Mouse (Mus musculus) MEL (cell line): Measurements from ENCODE around the gene Tnip2. TPM values are rescaled to one million over a fixed set of nuclear protein-coding genes. Genes with fewer than 3 reads are reported as not detected.

Experiments used
- DNase-seq: peaks from one replicate; pipeline ENCODE4 v3.0.0; 2011; ENCODE audit warnings: low read depth, low spot score
- H3K27ac ChIP-seq: 2 replicates; pipeline ENCODE4 v1.5.1; 2012; ENCODE audit warnings: low read depth, mild to moderate bottlenecking, control low read depth, low read length, moderate library complexity; ENCODE audit not compliant: control insufficient read depth
- H3K27me3 ChIP-seq, 2 experiments: fragments of 150-350 bp in 1 of 2; sonication (generic) in 1 of 2; 2 replicates each; pipeline ENCODE4 v1.6.1; 2012; ENCODE audit warnings: low read length in 2 of 2, mild to moderate bottlenecking in 2 of 2, improper control_type of control experiment in 1 of 2, moderate library complexity in 1 of 2; ENCODE audit not compliant: insufficient read depth in 2 of 2, control insufficient read depth in 1 of 2
- H3K36me3 ChIP-seq, 2 experiments: 2 replicates each; pipeline ENCODE4 v1.6.1; 2012 to 2014; ENCODE audit warnings: low read length in 2 of 2, improper control_type of control experiment in 1 of 2, inconsistent platforms in 1 of 2, mild to moderate bottlenecking in 1 of 2; ENCODE audit not compliant: insufficient read depth in 2 of 2, control insufficient read depth in 1 of 2
- H3K4me1 ChIP-seq, 2 experiments: fragments of 150-350 bp in 1 of 2; sonication (generic) in 1 of 2; 2 replicates each; pipeline ENCODE4 v1.6.1; 2012; ENCODE audit warnings: low read length in 2 of 2, improper control_type of control experiment in 1 of 2, mild to moderate bottlenecking in 1 of 2; ENCODE audit not compliant: insufficient read depth in 2 of 2, control insufficient read depth in 1 of 2
- H3K4me3 ChIP-seq, 2 experiments: fragments of 150-350 bp in 1 of 2; sonication (generic) in 1 of 2; 2 replicates each; pipeline ENCODE4 v1.5.1; 2012; ENCODE audit warnings: low read depth in 2 of 2, low read length in 2 of 2, mild to moderate bottlenecking in 2 of 2, moderate library complexity in 2 of 2, control low read depth in 1 of 2, improper control_type of control experiment in 1 of 2; ENCODE audit not compliant: control insufficient read depth in 1 of 2, insufficient read depth in 1 of 2
- H3K79me2 ChIP-seq: 2 replicates; pipeline ENCODE4 v1.6.1; 2012; ENCODE audit warnings: mild to moderate bottlenecking, low read length, moderate library complexity; ENCODE audit not compliant: control insufficient read depth, poor library complexity, insufficient read depth
- H3K9ac ChIP-seq: 2 replicates; pipeline ENCODE4 v1.6.1; 2012; ENCODE audit warnings: low read depth, mild to moderate bottlenecking, control low read depth, low read length, moderate library complexity; ENCODE audit not compliant: control insufficient read depth, poor library complexity, severe bottlenecking
- H3K9me3 ChIP-seq: fragments of 150-350 bp; sonication (generic); replicated peaks from 2 replicates; pipeline ENCODE4 v1.6.1; 2012; ENCODE audit warnings: mild to moderate bottlenecking, low read length, improper control_type of control experiment, moderate library complexity; ENCODE audit not compliant: insufficient read depth
- BHLHE40 ChIP-seq: IDR thresholded peaks from 2 replicates; pipeline ENCODE4 v1.6.1; 2012; ENCODE audit warnings: low read depth, mild to moderate bottlenecking, inconsistent platforms, low read length, improper control_type of control experiment, borderline replicate concordance
- EP300 ChIP-seq, 2 experiments: IDR thresholded peaks; 2 replicates each; pipeline ENCODE4 v1.6.1; 2011; ENCODE audit warnings: improper control_type of control experiment in 2 of 2, low read length in 2 of 2, low read depth in 1 of 2, mild to moderate bottlenecking in 1 of 2
- ETS1 ChIP-seq: IDR thresholded peaks from 2 replicates; pipeline ENCODE4 v1.6.1; 2012; ENCODE audit warnings: low read depth, mild to moderate bottlenecking, inconsistent platforms, low read length, improper control_type of control experiment, moderate library complexity
- GABPA ChIP-seq: IDR thresholded peaks from 2 replicates; pipeline ENCODE4 v1.6.1; 2012; ENCODE audit warnings: low read depth, mild to moderate bottlenecking, inconsistent platforms, low read length, improper control_type of control experiment, moderate library complexity
- GATA1 ChIP-seq: IDR thresholded peaks from 2 replicates; pipeline ENCODE4 v1.6.1; 2011; ENCODE audit warnings: low read depth, low read length, improper control_type of control experiment
- HCFC1 ChIP-seq: IDR thresholded peaks from 2 replicates; pipeline ENCODE4 v1.6.1; 2012; ENCODE audit warnings: low read depth, mild to moderate bottlenecking, inconsistent platforms, low read length, improper control_type of control experiment, moderate library complexity
- JUND ChIP-seq: IDR thresholded peaks from 2 replicates; pipeline ENCODE4 v1.6.1; 2011; ENCODE audit warnings: low read depth, mild to moderate bottlenecking, improper control_type of control experiment, low read length
- KAT2A ChIP-seq: conservative IDR thresholded peaks from 2 replicates; pipeline ENCODE4 v1.6.1; 2012; ENCODE audit warnings: low read depth, low read length, improper control_type of control experiment, inconsistent platforms
- MAZ ChIP-seq: IDR thresholded peaks from 2 replicates; pipeline ENCODE4 v1.6.1; 2012; ENCODE audit warnings: low read depth, mild to moderate bottlenecking, inconsistent platforms, low read length, improper control_type of control experiment
- MEF2A ChIP-seq: IDR thresholded peaks from 2 replicates; pipeline ENCODE4 v1.6.1; 2014; ENCODE audit warnings: low read depth, mild to moderate bottlenecking, inconsistent platforms, low read length, improper control_type of control experiment; ENCODE audit not compliant: poor library complexity, insufficient replicate concordance, severe bottlenecking; ENCODE audit errors: extremely low read depth
- MYC ChIP-seq: IDR thresholded peaks from 2 replicates; pipeline ENCODE4 v1.6.1; 2011; ENCODE audit warnings: low read depth, mild to moderate bottlenecking, low read length, improper control_type of control experiment, moderate library complexity
- NELFE ChIP-seq: IDR thresholded peaks from 2 replicates; pipeline ENCODE4 v1.6.1; 2011; ENCODE audit warnings: low read depth, low read length, improper control_type of control experiment
- POLR2A ChIP-seq, 2 experiments: IDR thresholded peaks; 2 replicates each; pipeline ENCODE4 v1.6.1; 2011 to 2012; ENCODE audit warnings: low read length in 2 of 2, mild to moderate bottlenecking in 2 of 2, control low read depth in 1 of 2, improper control_type of control experiment in 1 of 2, low read depth in 1 of 2, moderate library complexity in 1 of 2; ENCODE audit not compliant: control insufficient read depth in 1 of 2, insufficient read depth in 1 of 2, poor library complexity in 1 of 2
- POLR2AphosphoS2 ChIP-seq: IDR thresholded peaks from 2 replicates; pipeline ENCODE4 v1.6.1; 2011; ENCODE audit warnings: low read length, improper control_type of control experiment
- RAD21 ChIP-seq: IDR thresholded peaks from 2 replicates; pipeline ENCODE4 v1.6.1; 2011; ENCODE audit warnings: mild to moderate bottlenecking, low read depth, low read length, improper control_type of control experiment
- SMC3 ChIP-seq: IDR thresholded peaks from 2 replicates; pipeline ENCODE4 v1.6.1; 2011; ENCODE audit warnings: low read depth, low read length, improper control_type of control experiment
- TCF12 ChIP-seq: IDR thresholded peaks from 2 replicates; pipeline ENCODE4 v1.6.1; 2014; ENCODE audit warnings: low read depth, mild to moderate bottlenecking, inconsistent platforms, low read length, improper control_type of control experiment, moderate library complexity
- USF1 ChIP-seq: IDR thresholded peaks from 2 replicates; pipeline ENCODE4 v1.6.1; 2014; ENCODE audit warnings: low read depth, mild to moderate bottlenecking, inconsistent platforms, low read length, improper control_type of control experiment, moderate library complexity
- ZC3H11A ChIP-seq: IDR thresholded peaks from 2 replicates; pipeline ENCODE4 v1.6.1; 2012; ENCODE audit warnings: low read depth, mild to moderate bottlenecking, inconsistent platforms, low read length, improper control_type of control experiment
- ZMIZ1 ChIP-seq: IDR thresholded peaks from 2 replicates; pipeline ENCODE4 v1.6.1; 2012; ENCODE audit warnings: low read depth, mild to moderate bottlenecking, inconsistent platforms, low read length, improper control_type of control experiment, moderate library complexity
- ZNF384 ChIP-seq: IDR thresholded peaks from 2 replicates; pipeline ENCODE4 v1.6.1; 2012; ENCODE audit warnings: low read depth, mild to moderate bottlenecking, inconsistent platforms, low read length, improper control_type of control experiment
- polyA plus RNA-seq, 2 experiments: library from polyadenylated mRNA; stranded (reverse) in 1 of 2; unstranded in 1 of 2; fragments of >175 nt in 1 of 2; fragments of >200 nt in 1 of 2; gene quantifications; 2 replicates each; pipeline versions ENCODE4 v1.2.1 to v1.2.4; 2012; ENCODE audit warnings: low replicate concordance in 2 of 2, low read depth in 1 of 2; ENCODE audit not compliant: insufficient read length in 2 of 2, insufficient read depth in 1 of 2, missing spikeins in 1 of 2
- total RNA-seq: library from RNA; depleted of rRNA; stranded (reverse); fragments of 300-350 nt; gene quantifications from 2 replicates; pipeline ENCODE4 v1.2.3, GENCODE M21; 2012

Gene Tnip2
- total and polyA plus RNA-seq, 3 experiments, result 27.0 to 89.4 (median 30.6) TPM

GRCm38 (mm10) chr5:34533066-34533465 is 19.3 kb upstream of the Tnip2 start:
- H3K9ac ChIP-seq, result no peak overlapping the region
- H3K4me3 ChIP-seq, result no peak overlapping the region
- no peaks in the 10 kb centered on the region for H3K27me3 ChIP-seq
- no peaks in the 10 kb centered on the region for H3K36me3 ChIP-seq
- no peaks in the 10 kb centered on the region for H3K4me1 ChIP-seq
- H3K79me2 ChIP-seq, result no peaks in the 10 kb centered on the region
- TF ChIP-seq MAZ (no peak), BHLHE40 (no peak), ZC3H11A (no peak), ZMIZ1 (no peak)
- TF ChIP-seq, all 39 proteins: peak for 0
- Histone ChIP-seq H3K27ac (no peak overlapping the region), H3K9me3 (no peaks in the 10 kb centered on the region)
- DNase-seq, result no peak

- no peak overlapping the region for H3K9ac ChIP-seq
- no peaks in the 10 kb centered on the region for H3K9me3 ChIP-seq
- no peak overlapping the region for H3K27ac ChIP-seq
- H3K36me3 ChIP-seq, result peaks cover 0 to 6% of the 10 kb centered on the region in 2 experiments; a peak in 2 of 4 replicates
- no peak overlapping the region for H3K4me3 ChIP-seq
- TF ChIP-seq POLR2AphosphoS2, result no peak
- TF ChIP-seq MEF2A, result no peak
- TF ChIP-seq POLR2A (IDR thresholded peaks at IDR 0.05; ENCODE audit: control insufficient read depth in 1 of 2, insufficient read depth in 1 of 2, low read depth in 1 of 2, low read length in 2 of 2, poor library complexity in 1 of 2), result no peak
- no peak for TF ChIP-seq RAD21
- no peak for TF ChIP-seq ZC3H11A
- TF ChIP-seq ZNF384, result no peak
- TF ChIP-seq KAT2A, result no peak
- no peak for TF ChIP-seq SMC3
- TF ChIP-seq NELFE, result no peak
- no peak for TF ChIP-seq HCFC1
- no peak for TF ChIP-seq JUND
- TF ChIP-seq TCF12, result no peak
- no peak for TF ChIP-seq MYC
- TF ChIP-seq EP300 (IDR thresholded peaks at IDR 0.05; ENCODE audit: low read depth in 1 of 2, low read length in 2 of 2), result no peak
- no peak for TF ChIP-seq GABPA
- no peak for TF ChIP-seq ETS1
- TF ChIP-seq GATA1, result no peak
- no peak for TF ChIP-seq USF1
- peaks cover 4 to 12% of the 10 kb centered on the region in 2 experiments; a peak in 3 of 4 replicates for H3K4me1 ChIP-seq
- H3K79me2 ChIP-seq, result peaks cover 2% of the 10 kb centered on the region
- no peaks in the 10 kb centered on the region for H3K27me3 ChIP-seq
- DNase-seq, result no peak
Observed at GRCm38 (mm10) chr5:34530687-34531086, 16.9 kb upstream of the Tnip2 start.
